Mouse (Mus musculus): ENCODE data around the gene Prop1. TPM values are rescaled to one million over a fixed set of nuclear protein-coding genes. Genes with fewer than 3 reads are reported as not detected.

Prop1 gene
- polyA plus RNA-seq, 1 experiment from 2014 or later: not detected

- no peaks in the 10 kb centered on the region for H3K27me3 ChIP-seq (ENCODE audit: control insufficient read depth, insufficient read depth, low read length)
- no peaks in the 10 kb centered on the region for H3K36me3 ChIP-seq (ENCODE audit: control insufficient read depth, insufficient read depth, low read length)
- 36% methylated on average over 14 of the region's 14 CpGs for WGBS
Observed at GRCm38 (mm10) chr11:50939621-50940366, 13.8 kb downstream of the Prop1 start.

GRCm38 (mm10) chr11:50938435-50938834 lies 15.1 kb downstream of the Prop1 start:
- no peak for ATAC-seq (ENCODE audit: low FRiP score, low TSS enrichment)
- 75% methylated on average over 8 of the region's 8 CpGs for WGBS
- no peak overlapping the region for H3K4me3 ChIP-seq (replicated peaks; ENCODE audit: low read depth, low read length)
- H3K4me1 ChIP-seq (ENCODE audit: control insufficient read depth, insufficient read depth, low read length): no peaks in the 10 kb centered on the region
- no peak overlapping the region for H3K9ac ChIP-seq (replicated peaks; ENCODE audit: low read length)
- no peak overlapping the region for H3K4me2 ChIP-seq (ENCODE audit: low read length)
- H3K27me3 ChIP-seq (ENCODE audit: control insufficient read depth, insufficient read depth, low read length): no peaks in the 10 kb centered on the region
- no peaks in the 10 kb centered on the region for H3K36me3 ChIP-seq (ENCODE audit: control insufficient read depth, insufficient read depth, low read length)
- no peak overlapping the region for H3K27ac ChIP-seq (replicated peaks; ENCODE audit: low read depth, low read length)
- no peaks in the 10 kb centered on the region for H3K9me3 ChIP-seq (ENCODE audit: control insufficient read depth, low read length)
- no peak for DNase-seq

More at GRCm38 (mm10) chr11:50939621-50940366, 13.8 kb downstream of the Prop1 start:
- Histone ChIP-seq H3K4me1 (ENCODE audit: control insufficient read depth, insufficient read depth, low read length) (no peaks in the 10 kb centered on the region), H3K9me3 (ENCODE audit: control insufficient read depth, low read length) (no peaks in the 10 kb centered on the region), H3K4me3 (replicated peaks; ENCODE audit: low read depth, low read length) (no peak overlapping the region), H3K9ac (replicated peaks; ENCODE audit: low read length) (no peak overlapping the region), H3K27ac (replicated peaks; ENCODE audit: low read depth, low read length) (no peak overlapping the region), H3K4me2 (ENCODE audit: low read length) (no peak overlapping the region)
- ATAC-seq (ENCODE audit: low FRiP score, low TSS enrichment): peak; percentile 55; the same call in 1 of the 2 replicates
- peak; percentile 93 for DNase-seq

GRCm38 (mm10) chr11:50932040-50932439 lies 21.5 kb downstream of the Prop1 start:
- no peaks in the 10 kb centered on the region for H3K9me3 ChIP-seq (ENCODE audit: control insufficient read depth, low read length)
- H3K27me3 ChIP-seq (ENCODE audit: control insufficient read depth, insufficient read depth, low read length): 0 out of 2 replicates have a peak, but pooled peaks cover 4% of the 10 kb centered on the region
- peak overlapping the region; percentile 81 for H3K27ac ChIP-seq (replicated peaks; ENCODE audit: low read depth, low read length)
- H3K4me2 ChIP-seq (ENCODE audit: low read length): peak overlapping the region; percentile 93
- H3K4me3 ChIP-seq (replicated peaks; ENCODE audit: low read depth, low read length): peak overlapping the region; percentile 52; the same call in 1 of the 2 replicates
- WGBS: 59% methylated on average over 1 of the region's 1 CpGs
- DNase-seq (peak; percentile 8), ATAC-seq (ENCODE audit: low FRiP score, low TSS enrichment) (peak; percentile 53; the same call in 1 of the 2 replicates)
- peaks cover 6% of the 10 kb centered on the region; the same call in 1 of the 2 replicates for H3K4me1 ChIP-seq (ENCODE audit: control insufficient read depth, insufficient read depth, low read length)
- H3K9ac ChIP-seq (replicated peaks; ENCODE audit: low read length): no peak overlapping the region
- no peaks in the 10 kb centered on the region for H3K36me3 ChIP-seq (ENCODE audit: control insufficient read depth, insufficient read depth, low read length)

GRCm38 (mm10) chr11:50931451-50931866 lies 22.1 kb downstream of the Prop1 start, which contains the start of gene Zfp354b:
Gene Zfp354b (minus strand): TSS chr11:50931633.
- H3K9me3 ChIP-seq (ENCODE audit: control insufficient read depth, low read length): no peaks in the 10 kb centered on the region
- H3K36me3 ChIP-seq (ENCODE audit: control insufficient read depth, insufficient read depth, low read length): no peaks in the 10 kb centered on the region
- under 1% methylated on average over 18 of the region's 18 CpGs for WGBS
- peak within 1 kb of the TSS; percentile 49 for H3K9ac ChIP-seq (replicated peaks; ENCODE audit: low read length)
- peak within 1 kb of the TSS; percentile 93 for H3K4me2 ChIP-seq (ENCODE audit: low read length)
- DNase-seq (peak; percentile 97), ATAC-seq (ENCODE audit: low FRiP score, low TSS enrichment) (peak; percentile 96)
- H3K27ac ChIP-seq (replicated peaks; ENCODE audit: low read depth, low read length): peak within 1 kb of the TSS; percentile 81
- 0 out of 2 replicates have a peak, but pooled peaks cover 4% of the 10 kb centered on the region for H3K27me3 ChIP-seq (ENCODE audit: control insufficient read depth, insufficient read depth, low read length)
- peak within 1 kb of the TSS; percentile 52 for H3K4me3 ChIP-seq (replicated peaks; ENCODE audit: low read depth, low read length)
- H3K4me1 ChIP-seq (ENCODE audit: control insufficient read depth, insufficient read depth, low read length): peaks cover 6% of the 10 kb centered on the region; the same call in 1 of the 2 replicates

- Histone ChIP-seq H3K27me3 (ENCODE audit: control insufficient read depth, insufficient read depth, low read length) (0 out of 2 replicates have a peak, but pooled peaks cover 4% of the 10 kb centered on the region), H3K4me1 (ENCODE audit: control insufficient read depth, insufficient read depth, low read length) (peaks cover 6% of the 10 kb centered on the region; the same call in 1 of the 2 replicates), H3K4me2 (ENCODE audit: low read length) (peak overlapping the region; percentile 93), H3K9me3 (ENCODE audit: control insufficient read depth, low read length) (no peaks in the 10 kb centered on the region), H3K27ac (replicated peaks; ENCODE audit: low read depth, low read length) (peak overlapping the region; percentile 81), H3K9ac (replicated peaks; ENCODE audit: low read length) (peak overlapping the region; percentile 49), H3K36me3 (ENCODE audit: control insufficient read depth, insufficient read depth, low read length) (no peaks in the 10 kb centered on the region), H3K4me3 (replicated peaks; ENCODE audit: low read depth, low read length) (peak overlapping the region; percentile 52)
- WGBS: 3% methylated on average over 16 of the region's 16 CpGs
- ATAC-seq (ENCODE audit: low FRiP score, low TSS enrichment) (peak; percentile 66; the same call in 1 of the 2 replicates), DNase-seq (peak; percentile 61)
Observed at GRCm38 (mm10) chr11:50931021-50931420, 22.5 kb downstream of the Prop1 start.

GRCm38 (mm10) chr11:50930469-50931014 lies 23.0 kb downstream of the Prop1 start:
- ATAC-seq (ENCODE audit: low FRiP score, low TSS enrichment): no peak
- Histone ChIP-seq H3K27ac (replicated peaks; ENCODE audit: low read depth, low read length) (peak overlapping the region; percentile 81), H3K4me3 (replicated peaks; ENCODE audit: low read depth, low read length) (peak overlapping the region; percentile 52), H3K4me2 (ENCODE audit: low read length) (peak overlapping the region; percentile 93), H3K27me3 (ENCODE audit: control insufficient read depth, insufficient read depth, low read length) (0 out of 2 replicates have a peak, but pooled peaks cover 4% of the 10 kb centered on the region), H3K9me3 (ENCODE audit: control insufficient read depth, low read length) (no peaks in the 10 kb centered on the region), H3K9ac (replicated peaks; ENCODE audit: low read length) (peak overlapping the region; percentile 49), H3K36me3 (ENCODE audit: control insufficient read depth, insufficient read depth, low read length) (no peaks in the 10 kb centered on the region), H3K4me1 (ENCODE audit: control insufficient read depth, insufficient read depth, low read length) (peaks cover 6% of the 10 kb centered on the region; the same call in 1 of the 2 replicates)
- peak; percentile 55 for DNase-seq
- 24% methylated on average over 14 of the region's 14 CpGs for WGBS

GRCm38 (mm10) chr11:50915671-50916320 lies 37.8 kb downstream of the Prop1 start, which contains the start of gene Zfp2:
Gene Zfp2 (minus strand): TSS chr11:50916165.
- H3K36me3 ChIP-seq (ENCODE audit: control insufficient read depth, insufficient read depth, low read length): peaks cover 16% of the 10 kb centered on the region
- ATAC-seq (ENCODE audit: low FRiP score, low TSS enrichment): peak; percentile 97
- no peaks in the 10 kb centered on the region for H3K27me3 ChIP-seq (ENCODE audit: control insufficient read depth, insufficient read depth, low read length)
- peak; percentile 97 for DNase-seq
- peak within 1 kb of the TSS; percentile 97 for H3K9ac ChIP-seq (replicated peaks; ENCODE audit: low read length)
- peak within 1 kb of the TSS; percentile 49 for H3K4me2 ChIP-seq (ENCODE audit: low read length)
- WGBS: under 1% methylated on average over 47 of the region's 47 CpGs
- H3K27ac ChIP-seq (replicated peaks; ENCODE audit: low read depth, low read length): peak within 1 kb of the TSS; percentile 95
- H3K4me3 ChIP-seq (replicated peaks; ENCODE audit: low read depth, low read length): peak within 1 kb of the TSS; percentile 77
- peaks cover 4% of the 10 kb centered on the region; the same call in 1 of the 2 replicates for H3K4me1 ChIP-seq (ENCODE audit: control insufficient read depth, insufficient read depth, low read length)
- peaks cover 24% of the 10 kb centered on the region for H3K9me3 ChIP-seq (ENCODE audit: control insufficient read depth, low read length)

GRCm38 (mm10) chr11:50914461-50914860 lies 39.1 kb downstream of the Prop1 start:
- ATAC-seq (ENCODE audit: low FRiP score, low TSS enrichment): no peak
- Histone ChIP-seq H3K27me3 (ENCODE audit: control insufficient read depth, insufficient read depth, low read length) (no peaks in the 10 kb centered on the region), H3K4me3 (replicated peaks; ENCODE audit: low read depth, low read length) (no peak overlapping the region), H3K4me1 (ENCODE audit: control insufficient read depth, insufficient read depth, low read length) (peaks cover 4% of the 10 kb centered on the region; the same call in 1 of the 2 replicates), H3K9ac (replicated peaks; ENCODE audit: low read length) (no peak overlapping the region), H3K27ac (replicated peaks; ENCODE audit: low read depth, low read length) (no peak overlapping the region), H3K9me3 (ENCODE audit: control insufficient read depth, low read length) (peaks cover 30% of the 10 kb centered on the region), H3K4me2 (ENCODE audit: low read length) (peak overlapping the region; percentile 49; the same call in 1 of the 2 replicates), H3K36me3 (ENCODE audit: control insufficient read depth, insufficient read depth, low read length) (peaks cover 29% of the 10 kb centered on the region)
- DNase-seq: no peak
- WGBS: 95% methylated on average over 3 of the region's 3 CpGs
